In genomic region chr13:78100664-78101063, GRCm38 (mm10) we compare ENCODE assay signal across 25 mouse cellular contexts.
A peak's percentile ranks its signal among the peaks of the same experiment; 100 is the strongest.
DNase-seq lines count a peak whose midpoint lies in the region; ATAC-seq lines count a peak whose summit lies in the region.
"Had no signal": no experiment of that assay in that cellular context is flagged by ENCODE, and none has a peak within 500 bp of the region (broad histone marks: within the 10 kb centered on the region; RNA-seq: fewer than 3 reads in every experiment).

No protein-coding gene starts in this region.

- WGBS in liver, embryonic 16.5 days (ENCODE audit: insufficient replicate concordance): 67% methylated on average over 3 of the region's 3 CpGs
- 33% methylated on average over 3 of the region's 3 CpGs for whole genome bisulfite sequencing in forebrain, embryonic 14.5 days
- WGBS in neural tube, embryonic 15.5 days: 56% methylated on average over 3 of the region's 3 CpGs

- H3K27ac ChIP-seq in liver, embryonic 16.5 days (ENCODE audit: low read length): no peak overlapping the region
- H3K27ac ChIP-seq in forebrain, embryonic 14.5 days (ENCODE audit: low read depth, low read length): no peak overlapping the region; the same call in 1 of the 2 replicates
- no peak overlapping the region for H3K27ac ChIP-seq in neural tube, embryonic 15.5 days (replicated peaks)
- H3K27ac ChIP-seq: embryonic facial prominence, embryonic 15.5 days; heart, embryonic 15.5 days; hindbrain, embryonic 15.5 days had no signal

- DNase-seq in liver: no peak
- DNase-seq in retina, postnatal 1 day: peak; percentile 38
- no peak for DNase-seq in retina, embryonic 14.5 days (ENCODE audit: low spot score)
- no peak for DNase-seq in forebrain, embryonic 14.5 days (ENCODE audit: low spot score)
- DNase-seq in lung, postnatal 10 days: no peak
- DNase-seq: adrenal gland, adult 2 months; adrenal gland, postnatal 25 days; cerebellum, adult 11 months; cerebellum, adult 8-10 months; cerebellum, postnatal 14 days; embryo, embryonic 11 days; gastrocnemius, postnatal 10 days; heart, adult 18-20 months; heart, postnatal 14 days had no signal

- no peak overlapping the region for H3K9ac ChIP-seq in liver, embryonic 16.5 days (ENCODE audit: low read depth, low read length)
- no peak overlapping the region for H3K9ac ChIP-seq in forebrain, embryonic 14.5 days (ENCODE audit: low read length)
- no peak overlapping the region for H3K9ac ChIP-seq in neural tube, embryonic 15.5 days (replicated peaks)
- H3K9ac ChIP-seq: embryonic facial prominence, embryonic 15.5 days; heart, embryonic 15.5 days; hindbrain, embryonic 15.5 days had no signal

- no peaks in the 10 kb centered on the region for H3K9me3 ChIP-seq in liver, embryonic 16.5 days (replicated peaks; ENCODE audit: control insufficient read depth, low read length)
- H3K9me3 ChIP-seq in forebrain, embryonic 14.5 days (replicated peaks; ENCODE audit: control insufficient read depth, low read length): no peaks in the 10 kb centered on the region
- H3K9me3 ChIP-seq in neural tube, embryonic 15.5 days (replicated peaks): no peaks in the 10 kb centered on the region
- H3K9me3 ChIP-seq: embryonic facial prominence, embryonic 15.5 days; heart, embryonic 15.5 days; hindbrain, embryonic 15.5 days had no signal

- 0 out of 2 replicates have a peak overlapping the region, but pooled peaks have one; percentile 30 for H3K4me2 ChIP-seq in liver, embryonic 16.5 days (ENCODE audit: low read depth, low read length)
- H3K4me2 ChIP-seq in forebrain, embryonic 14.5 days (ENCODE audit: low read length): peak overlapping the region; percentile 22; the same call in 1 of the 2 replicates
- H3K4me2 ChIP-seq in neural tube, embryonic 15.5 days: no peak overlapping the region
- H3K4me2 ChIP-seq: embryonic facial prominence, embryonic 15.5 days; heart, embryonic 11.5 days; heart, embryonic 15.5 days; hindbrain, embryonic 15.5 days had no signal

- no peak for ATAC-seq in liver, embryonic 16.5 days (ENCODE audit: low read depth)
- ATAC-seq in forebrain, embryonic 14.5 days: peak; percentile 27; the same call in 1 of the 2 replicates
- ATAC-seq in neural tube, embryonic 15.5 days (ENCODE audit: low FRiP score): peak; percentile 71
- ATAC-seq in cerebellum, adult (ENCODE audit: insufficient number of reproducible peaks, low FRiP score, low TSS enrichment): no peak
- ATAC-seq: inflammation-experienced regulatory T-cells, adult 6 months; intestine, postnatal 0 days had no signal

- H3K4me1 ChIP-seq in liver, embryonic 16.5 days (ENCODE audit: control insufficient read depth, low read depth, low read length): no peaks in the 10 kb centered on the region
- peaks cover 14% of the 10 kb centered on the region for H3K4me1 ChIP-seq in forebrain, embryonic 14.5 days (ENCODE audit: control insufficient read depth, insufficient read depth, low read length)
- peaks cover 10% of the 10 kb centered on the region for H3K4me1 ChIP-seq in neural tube, embryonic 15.5 days

- no peaks in the 10 kb centered on the region for H3K27me3 ChIP-seq in liver, embryonic 16.5 days (ENCODE audit: control insufficient read depth, insufficient read depth, low read depth, low read length)
- H3K27me3 ChIP-seq in forebrain, embryonic 14.5 days (replicated peaks; ENCODE audit: control insufficient read depth, insufficient read depth, low read length): no peaks in the 10 kb centered on the region
- no peaks in the 10 kb centered on the region for H3K27me3 ChIP-seq in neural tube, embryonic 15.5 days (replicated peaks)
- H3K27me3 ChIP-seq: CH12.LX; embryonic facial prominence, embryonic 15.5 days; heart, embryonic 15.5 days; hindbrain, embryonic 15.5 days had no signal

- no peaks in the 10 kb centered on the region for H3K36me3 ChIP-seq in liver, embryonic 16.5 days (ENCODE audit: control insufficient read depth, insufficient read depth)
- H3K36me3 ChIP-seq in forebrain, embryonic 14.5 days (ENCODE audit: control insufficient read depth, insufficient read depth, low read length): no peaks in the 10 kb centered on the region
- H3K36me3 ChIP-seq in neural tube, embryonic 15.5 days: no peaks in the 10 kb centered on the region
- H3K36me3 ChIP-seq: embryonic facial prominence, embryonic 15.5 days; heart, embryonic 15.5 days; hindbrain, embryonic 15.5 days had no signal

- no peak overlapping the region for H3K4me3 ChIP-seq in liver, embryonic 16.5 days (ENCODE audit: low read depth, low read length)
- no peak overlapping the region for H3K4me3 ChIP-seq in forebrain, embryonic 14.5 days (ENCODE audit: low read depth, low read length)
- H3K4me3 ChIP-seq in neural tube, embryonic 15.5 days (replicated peaks): no peak overlapping the region
- H3K4me3 ChIP-seq: embryonic facial prominence, embryonic 15.5 days; erythroblast, embryonic 14.5 days; heart, embryonic 15.5 days; hindbrain, embryonic 15.5 days had no signal

Comparison
In these comparisons a context has a peak if more than half of its experiments do, and no peak if none do; other contexts are left out.
1. ATAC-seq: peak in forebrain, embryonic 14.5 days (single experiment) and neural tube, embryonic 15.5 days (single experiment); none in liver, embryonic 16.5 days (single experiment) and cerebellum, adult (single experiment).